22 mouse cellular contexts compared by ENCODE assay signal in genomic region chr6:142809373-142810098, GRCm38 (mm10). TPM values are rescaled to one million over a fixed set of nuclear protein-coding genes. Genes with fewer than 3 reads are reported as not detected.
DNase-seq lines count a peak whose midpoint lies in the region; ATAC-seq and TF ChIP-seq lines count a peak whose summit lies in the region.
"Had no signal": no experiment of that assay in that cellular context is flagged by ENCODE, and none has a peak within 500 bp of the region (broad histone marks: within the 10 kb centered on the region; RNA-seq: fewer than 3 reads in every experiment).

No protein-coding gene starts in this region.

- no peak for TF ChIP-seq EP300 in lung, postnatal 0 days (IDR thresholded peaks at IDR 0.05)

- H3K9me3 ChIP-seq in embryonic facial prominence, embryonic 11.5 days (replicated peaks; ENCODE audit: control insufficient read depth, low read length), result no peaks in the 10 kb centered on the region
- H3K9me3 ChIP-seq in embryonic facial prominence, embryonic 10.5 days, result no peaks in the 10 kb centered on the region
- H3K9me3 ChIP-seq in lung, postnatal 0 days (ENCODE audit: low read length), result no peaks in the 10 kb centered on the region
- H3K9me3 ChIP-seq: forebrain, embryonic 12.5 days; hindbrain, embryonic 12.5 days; limb, embryonic 13.5 days; midbrain, embryonic 12.5 days; stomach, embryonic 15.5 days had no signal

- H3K36me3 ChIP-seq in embryonic facial prominence, embryonic 11.5 days (replicated peaks; ENCODE audit: control insufficient read depth, insufficient read depth, low read depth, low read length), result no peaks in the 10 kb centered on the region
- H3K36me3 ChIP-seq in embryonic facial prominence, embryonic 10.5 days (replicated peaks), result no peaks in the 10 kb centered on the region
- no peaks in the 10 kb centered on the region for H3K36me3 ChIP-seq in lung, postnatal 0 days (ENCODE audit: insufficient read depth, low read length)
- H3K36me3 ChIP-seq: forebrain, embryonic 12.5 days; hindbrain, embryonic 12.5 days; limb, embryonic 13.5 days; midbrain, embryonic 12.5 days; stomach, embryonic 15.5 days had no signal

- H3K27me3 ChIP-seq in embryonic facial prominence, embryonic 11.5 days (ENCODE audit: control insufficient read depth, insufficient read depth, low read length), result no peaks in the 10 kb centered on the region
- H3K27me3 ChIP-seq in embryonic facial prominence, embryonic 10.5 days (replicated peaks; ENCODE audit: low read depth, poor library complexity, severe bottlenecking), result peaks cover 15% of the 10 kb centered on the region
- no peaks in the 10 kb centered on the region for H3K27me3 ChIP-seq in lung, postnatal 0 days (replicated peaks; ENCODE audit: insufficient read depth, low read length)
- H3K27me3 ChIP-seq: hindbrain, embryonic 12.5 days; stomach, embryonic 15.5 days had no signal

- no peak for TF ChIP-seq CTCF in lung, postnatal 0 days (IDR thresholded peaks at IDR 0.05)

- H3K9ac ChIP-seq in embryonic facial prominence, embryonic 11.5 days (replicated peaks; ENCODE audit: low read length), result no peak overlapping the region
- no peak overlapping the region for H3K9ac ChIP-seq in lung, postnatal 0 days (replicated peaks; ENCODE audit: low read depth)
- H3K9ac ChIP-seq: forebrain, embryonic 12.5 days; hindbrain, embryonic 12.5 days; limb, embryonic 13.5 days; midbrain, embryonic 12.5 days; stomach, embryonic 15.5 days had no signal

- no peaks in the 10 kb centered on the region for H3K4me1 ChIP-seq in embryonic facial prominence, embryonic 11.5 days (ENCODE audit: control insufficient read depth, insufficient read depth, low read length)
- 0 out of 2 replicates have a peak, but pooled peaks cover 2% of the 10 kb centered on the region for H3K4me1 ChIP-seq in embryonic facial prominence, embryonic 10.5 days
- no peaks in the 10 kb centered on the region for H3K4me1 ChIP-seq in lung, postnatal 0 days (ENCODE audit: insufficient read depth, low read depth, low read length)
- H3K4me1 ChIP-seq: stomach, embryonic 15.5 days had no signal

- no peak overlapping the region for H3K4me3 ChIP-seq in embryonic facial prominence, embryonic 11.5 days (ENCODE audit: low read depth, low read length)
- H3K4me3 ChIP-seq in embryonic facial prominence, embryonic 10.5 days, result no peak overlapping the region
- H3K4me3 ChIP-seq in lung, postnatal 0 days (ENCODE audit: low read depth, low read length), result no peak overlapping the region
- H3K4me3 ChIP-seq: forebrain, embryonic 12.5 days; hindbrain, embryonic 12.5 days; left cerebral cortex, adult 2 months; limb, embryonic 13.5 days; midbrain, embryonic 12.5 days; stomach, embryonic 15.5 days had no signal

- WGBS in embryonic facial prominence, embryonic 11.5 days, result 45% methylated on average over 6 of the region's 6 CpGs
- WGBS in embryonic facial prominence, embryonic 10.5 days, result 44% methylated on average over 6 of the region's 6 CpGs
- 24% methylated on average over 6 of the region's 6 CpGs for WGBS in lung, postnatal 0 days

- H3K27ac ChIP-seq in embryonic facial prominence, embryonic 11.5 days (replicated peaks; ENCODE audit: low read depth, low read length), result no peak overlapping the region
- H3K27ac ChIP-seq in embryonic facial prominence, embryonic 10.5 days (replicated peaks), result no peak overlapping the region
- H3K27ac ChIP-seq in lung, postnatal 0 days (ENCODE audit: low read length), result no peak overlapping the region
- H3K27ac ChIP-seq: forebrain, embryonic 12.5 days; hindbrain, embryonic 12.5 days; left cerebral cortex, adult 2 months; limb, embryonic 13.5 days; midbrain, embryonic 12.5 days; stomach, embryonic 15.5 days had no signal

- no peak overlapping the region for H3K4me2 ChIP-seq in embryonic facial prominence, embryonic 11.5 days (ENCODE audit: low read depth, low read length)
- H3K4me2 ChIP-seq in lung, postnatal 0 days (replicated peaks; ENCODE audit: low read depth, low read length), result no peak overlapping the region
- H3K4me2 ChIP-seq: forebrain, embryonic 12.5 days; hindbrain, embryonic 12.5 days; limb, embryonic 13.5 days; midbrain, embryonic 12.5 days; stomach, embryonic 15.5 days had no signal

- ATAC-seq in embryonic facial prominence, embryonic 11.5 days (replicated peaks; ENCODE audit: insufficient number of reproducible peaks, low FRiP score, low TSS enrichment, low read depth), result no peak
- ATAC-seq in lung, postnatal 0 days, result no peak

- peak; percentile 21 for DNase-seq in embryonic facial prominence, embryonic 11.5 days (ENCODE audit: low spot score)
- DNase-seq in embryonic facial prominence, embryonic 10.5 days (ENCODE audit: low spot score), result no peak
- DNase-seq in lung, postnatal 0 days (ENCODE audit: low spot score), result peak; percentile 32
- no peak for DNase-seq in lung, postnatal 14 days
- peak; percentile 55 for DNase-seq in induced T-regulatory cell, adult 2 months (ENCODE audit: low read depth)
- no peak for DNase-seq in layer of hippocampus, postnatal 14 days (ENCODE audit: low spot score in 2 of 2)
- DNase-seq in frontal cortex, adult 2 months (ENCODE audit: extremely low spot score in 1 of 2, low spot score in 1 of 2), result no peak
- no peak for DNase-seq in adrenal gland, postnatal 36 days
- DNase-seq: adrenal gland, postnatal 14 days; B cell, adult 2 months; cerebellum, postnatal 14 days; kidney, adult 8-10 months; lung, postnatal 10 days had no signal

RNA-seq across cellular contexts. Expression of gene Sult6b2, which starts 5.2 kb away (rescaled TPM):
- polyA plus RNA-seq in embryonic facial prominence, embryonic 11.5 days (2014; fragmentation: Nextera tagmentation; extraction: Ambion mirVana), result not detected in 2 replicates
- polyA plus RNA-seq in embryonic facial prominence, embryonic 10.5 days (2016; fragmentation: Nextera tagmentation; extraction: Ambion mirVana), result not detected in 2 replicates
- not detected in 2 replicates for polyA plus RNA-seq in lung, postnatal 0 days (2015; fragmentation: Nextera tagmentation; extraction: Ambion mirVana)
- total RNA-seq in layer of hippocampus, postnatal 14 days (2021), result under 1 TPM; 0.17 to 0.28 TPM
- polyA plus RNA-seq in frontal cortex, adult 2 months (2012; rRNA removed), result 0.19 and 0.22 TPM in 2 replicates
- total RNA-seq in adrenal gland, postnatal 36 days (2021), result not detected
- total RNA-seq: adrenal gland, postnatal 14 days; gastrocnemius, adult 8-10 months; left cerebral cortex, adult 2 months had no signal
- polyA plus RNA-seq: embryonic facial prominence, embryonic 14.5 days; hindbrain, embryonic 12.5 days; large intestine, adult 2 months; limb, embryonic 13.5 days; midbrain, embryonic 12.5 days had no signal

RNA-seq across cellular contexts. Expression of gene Cmas, which starts 53.0 kb away (rescaled TPM):
- polyA plus RNA-seq in embryonic facial prominence, embryonic 11.5 days (2014; fragmentation: Nextera tagmentation; extraction: Ambion mirVana), result 97.8 and 110 TPM in 2 replicates
- 65.6 and 68.3 TPM in 2 replicates for polyA plus RNA-seq in embryonic facial prominence, embryonic 10.5 days (2016; fragmentation: Nextera tagmentation; extraction: Ambion mirVana)
- 53.5 and 53.6 TPM in 2 replicates for polyA plus RNA-seq in lung, postnatal 0 days (2015; fragmentation: Nextera tagmentation; extraction: Ambion mirVana)
- total RNA-seq in layer of hippocampus, postnatal 14 days (2021), result 100 to 1,000 TPM; 119 to 124 TPM
- polyA plus RNA-seq in frontal cortex, adult 2 months (2012; rRNA removed), result 85.3 and 88.2 TPM in 2 replicates
- total RNA-seq in adrenal gland, postnatal 36 days (2021), result 10 to 100 TPM; 28.9 to 33.3 TPM

Comparison
In these comparisons a context has a peak if more than half of its experiments do, and no peak if none do; other contexts are left out.
1. DNase-seq: peak in embryonic facial prominence, embryonic 11.5 days (single experiment), lung, postnatal 0 days (single experiment) and induced T-regulatory cell, adult 2 months (single experiment); none in embryonic facial prominence, embryonic 10.5 days (single experiment), lung, postnatal 14 days (single experiment), layer of hippocampus, postnatal 14 days (0 of 2), frontal cortex, adult 2 months (0 of 2) and adrenal gland, postnatal 36 days (0 of 2).